Mouse (Mus musculus) forebrain, embryonic 13.5 days (tissue): ENCODE results near the gene Trmt10a. TPM values are rescaled to one million over a fixed set of nuclear protein-coding genes. Genes with fewer than 3 reads are reported as not detected.

Source experiments
- polyA plus RNA-seq: library from polyadenylated mRNA; unstranded; fragments of >200 nt; fragmentation: Nextera tagmentation; extraction: Ambion mirVana; gene quantifications from 2 replicates; pipeline ENCODE4 v1.2.1, GENCODE M21; 2015

The Trmt10a gene
- polyA plus RNA-seq, 1 experiment from 2014 or later, result 8.7 TPM

Other genes with a start within 250 kb of the Trmt10a start
- 126 and 129 TPM in 2 replicates for gene Lamtor3, start 224.9 kb upstream of the Trmt10a start, polyA plus RNA-seq
- gene Dapp1, start 161.9 kb upstream of the Trmt10a start, polyA plus RNA-seq, result 2.7 and 3.9 TPM in 2 replicates
- gene 1110002E22Rik, start 78.4 kb upstream of the Trmt10a start, polyA plus RNA-seq, result 0.05 and 0.08 TPM in 2 replicates
- not detected in 2 replicates for gene Gm5105, start 76.1 kb upstream of the Trmt10a start, polyA plus RNA-seq
- gene Mttp, start 1.5 kb downstream of the Trmt10a start, polyA plus RNA-seq, result 10.2 and 11.6 TPM in 2 replicates
- not detected in 2 replicates for gene 4930579F01Rik, start 50.4 kb downstream of the Trmt10a start, polyA plus RNA-seq
- gene Adh7, start 74.3 kb downstream of the Trmt10a start, polyA plus RNA-seq, result 0.29 TPM in 1 of 2 replicates, not detected in the other
- gene Adh1, start 117.5 kb downstream of the Trmt10a start, polyA plus RNA-seq, result 0.16 and 0.46 TPM in 2 replicates
- not detected in 2 replicates for gene Adh6a, start 169.8 kb downstream of the Trmt10a start, polyA plus RNA-seq
- gene Adh6b, start 198.3 kb downstream of the Trmt10a start, polyA plus RNA-seq, result 0.22 and 0.30 TPM in 2 replicates